Mouse (Mus musculus) CH12.LX (cell line): Measurements from ENCODE around the gene Rab40c.

Experiments
- BHLHE40 ChIP-seq: IDR thresholded peaks from 2 replicates; pipeline ENCODE4 v1.6.1; 2011; ENCODE audit warnings: mild to moderate bottlenecking, low read depth, low read length, improper control_type of control experiment
- CTCF ChIP-seq, 2 experiments: IDR thresholded peaks in 1 of 2; conservative IDR thresholded peaks in 1 of 2; 2 replicates each; pipeline ENCODE4 v1.5.1; 2011 to 2012; ENCODE audit warnings: low read depth in 2 of 2, low read length in 2 of 2, improper control_type of control experiment in 1 of 2, inconsistent platforms in 1 of 2, mild to moderate bottlenecking in 1 of 2, moderate library complexity in 1 of 2
- ELF1 ChIP-seq: IDR thresholded peaks from 2 replicates; pipeline ENCODE4 v1.6.1; 2014; ENCODE audit warnings: low read depth, mild to moderate bottlenecking, inconsistent platforms, low read length, improper control_type of control experiment
- EP300 ChIP-seq: IDR thresholded peaks from 2 replicates; pipeline ENCODE4 v1.6.1; 2011; ENCODE audit warnings: low read length, improper control_type of control experiment
- MAFK ChIP-seq: IDR thresholded peaks from 2 replicates; pipeline ENCODE4 v1.6.1; 2011; ENCODE audit warnings: low read length, improper control_type of control experiment; ENCODE audit not compliant: insufficient replicate concordance
- MAZ ChIP-seq: IDR thresholded peaks from 2 replicates; pipeline ENCODE4 v1.6.1; 2012; ENCODE audit warnings: low read depth, mild to moderate bottlenecking, inconsistent platforms, low read length, improper control_type of control experiment, moderate library complexity
- NELFE ChIP-seq: IDR thresholded peaks from 2 replicates; pipeline ENCODE4 v1.6.1; 2011; ENCODE audit warnings: low read depth, low read length, improper control_type of control experiment
- POLR2A ChIP-seq: IDR thresholded peaks from 2 replicates; pipeline ENCODE4 v1.6.1; 2011; ENCODE audit warnings: low read depth, mild to moderate bottlenecking, improper control_type of control experiment, low read length

DNA sequence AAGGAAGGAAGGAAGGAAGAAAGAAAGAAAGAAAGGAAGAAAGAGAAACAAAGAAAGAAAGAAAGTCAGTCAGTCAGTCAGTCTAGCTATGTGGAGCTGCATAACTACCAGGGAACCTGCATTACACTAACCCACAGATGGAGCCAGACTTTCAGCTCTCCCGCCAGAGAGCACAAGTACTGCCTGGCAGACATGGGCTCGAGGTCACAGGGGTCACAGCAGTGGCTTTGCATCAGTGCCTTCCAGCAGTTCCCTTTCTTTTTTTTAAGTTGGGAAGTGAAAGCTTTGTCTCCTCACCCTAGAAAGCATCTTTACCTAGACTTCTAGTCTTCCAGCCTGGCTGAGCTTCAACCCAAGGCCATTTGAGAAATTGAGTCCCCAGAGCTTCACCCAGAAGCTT is 24.1 kb downstream of the Rab40c start:
- TF ChIP-seq CTCF (conservative IDR thresholded peaks at IDR 0.05 in 1 of 2, IDR thresholded peaks at IDR 0.05 in 1 of 2; ENCODE audit: low read depth in 2 of 2, low read length in 2 of 2) (no peak), POLR2A (no peak), EP300 (no peak), BHLHE40 (no peak), MAFK (no peak), NELFE (no peak), ELF1 (no peak), MAZ (no peak)
